Mouse (Mus musculus): Measurements from ENCODE around the gene Usp7.

DNA sequence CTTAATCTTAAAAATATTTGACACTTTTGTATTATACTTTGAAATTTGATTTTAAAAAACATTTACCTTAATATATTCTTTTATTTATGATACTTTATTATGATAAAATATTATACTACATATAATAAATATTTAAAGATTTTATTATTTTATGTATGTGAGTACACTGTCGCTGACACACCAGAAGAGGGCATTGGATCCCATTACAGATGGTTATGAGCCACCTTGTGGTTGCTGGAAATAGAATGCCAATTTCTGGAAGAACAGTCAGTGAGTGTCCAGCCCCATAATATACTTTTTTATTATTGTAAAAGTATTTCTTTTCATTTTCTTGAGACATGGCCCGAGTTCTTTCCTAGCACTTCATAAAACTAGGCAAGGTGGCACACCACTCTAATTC is 10.4 kb downstream of the Usp7 start:
- TF ChIP-seq POLR2A (IDR thresholded peaks at IDR 0.05; ENCODE audit: borderline replicate concordance, extremely low read depth, low read depth, low read length) (no peak), CTCF (IDR thresholded peaks at IDR 0.05; ENCODE audit: insufficient read depth, low read length) (no peak)

All from lung, adult 2 months (tissue).